8 mouse cellular contexts compared by ENCODE assay signal in genomic region chr8:121108657-121109056, GRCm38 (mm10). TPM values are rescaled to one million over a fixed set of nuclear protein-coding genes. Genes with fewer than 3 reads are reported as not detected.
DNase-seq lines count a peak whose midpoint lies in the region; ATAC-seq and TF ChIP-seq lines count a peak whose summit lies in the region.

No protein-coding gene starts in this region.

- intact Hi-C loops in heart, adult 2 months (cut with DNase I): no loop called here

- WGBS in heart, adult 2 months: 13% methylated on average over 5 of the region's 5 CpGs
- 12% methylated on average over 5 of the region's 5 CpGs for WGBS in thymus, adult 2 months
- WGBS in liver, embryonic 14.5 days (ENCODE audit: insufficient replicate concordance): 7% methylated on average over 5 of the region's 5 CpGs

- H3K9me3 ChIP-seq in liver, embryonic 14.5 days (ENCODE audit: control insufficient read depth, low read length): no peaks in the 10 kb centered on the region

- H3K27me3 ChIP-seq in heart, adult 2 months (ENCODE audit: control insufficient read depth, insufficient read depth, low read length): no peaks in the 10 kb centered on the region
- H3K27me3 ChIP-seq in thymus, adult 2 months (ENCODE audit: control insufficient read depth, insufficient read depth, low read length): no peaks in the 10 kb centered on the region; the same call in 1 of the 2 replicates
- H3K27me3 ChIP-seq in liver, embryonic 14.5 days (ENCODE audit: control insufficient read depth, insufficient read depth, low read length): peaks cover 3% of the 10 kb centered on the region

- TF ChIP-seq POLR2A in heart, adult 2 months (IDR thresholded peaks at IDR 0.05; ENCODE audit: insufficient read depth, low read depth, low read length): no peak
- TF ChIP-seq POLR2A in thymus, adult 2 months (IDR thresholded peaks at IDR 0.05; ENCODE audit: control insufficient read depth, extremely low read depth, insufficient read depth, low read length, poor library complexity): no peak

- no peaks in the 10 kb centered on the region for H3K79me2 ChIP-seq in heart, adult 2 months (replicated peaks; ENCODE audit: control insufficient read depth, insufficient read depth, low read length)

- TF ChIP-seq EP300 in heart, adult 2 months (IDR thresholded peaks at IDR 0.05; ENCODE audit: insufficient read depth, low read depth, low read length): no peak
- TF ChIP-seq EP300 in liver, embryonic 14.5 days (IDR thresholded peaks at IDR 0.05; ENCODE audit: low read depth): no peak

- peak overlapping the region; percentile 84 for H3K4me2 ChIP-seq in liver, embryonic 14.5 days (ENCODE audit: low read depth)

- peak overlapping the region; percentile 97 for H3K4me3 ChIP-seq in heart, adult 2 months
- H3K4me3 ChIP-seq in thymus, adult 2 months (ENCODE audit: control insufficient read depth, insufficient read depth, low read length): peak overlapping the region; percentile 69
- H3K4me3 ChIP-seq in liver, embryonic 14.5 days (ENCODE audit: insufficient read depth in 1 of 2, low read depth in 2 of 2, low read length in 2 of 2): peak overlapping the region; percentile 77 to 89

- no peaks in the 10 kb centered on the region for H3K4me1 ChIP-seq in heart, adult 2 months (ENCODE audit: control insufficient read depth, insufficient read depth, low read length)
- H3K4me1 ChIP-seq in thymus, adult 2 months (replicated peaks; ENCODE audit: control insufficient read depth, insufficient read depth, low read length): peaks cover 6% of the 10 kb centered on the region; the same call in 1 of the 2 replicates
- peaks cover 3 to 6% of the 10 kb centered on the region in 2 experiments; a peak in 2 of 4 replicates for H3K4me1 ChIP-seq in liver, embryonic 14.5 days (replicated peaks; ENCODE audit: control insufficient read depth in 2 of 2, insufficient read depth in 2 of 2, low read length in 1 of 2)

- TF ChIP-seq CTCF in heart, adult 2 months (IDR thresholded peaks at IDR 0.05): no peak
- no peak for TF ChIP-seq CTCF in thymus, adult 2 months (IDR thresholded peaks at IDR 0.05; ENCODE audit: borderline replicate concordance, control insufficient read depth, extremely low read depth, insufficient read depth, low read length, poor library complexity)
- TF ChIP-seq CTCF in liver, embryonic 14.5 days (IDR thresholded peaks at IDR 0.05; ENCODE audit: low read depth): no peak

- no peaks in the 10 kb centered on the region for H3K36me3 ChIP-seq in heart, adult 2 months (ENCODE audit: control insufficient read depth, insufficient read depth, low read length)
- no peaks in the 10 kb centered on the region for H3K36me3 ChIP-seq in thymus, adult 2 months (ENCODE audit: control insufficient read depth, insufficient read depth, low read length)
- H3K36me3 ChIP-seq in liver, embryonic 14.5 days (replicated peaks; ENCODE audit: control insufficient read depth, insufficient read depth, low read depth): no peaks in the 10 kb centered on the region

- no peak for ATAC-seq in liver, embryonic 14.5 days (ENCODE audit: insufficient read depth)
- no peak for ATAC-seq in activated CD4-positive, CD25-positive, alpha-beta regulatory T cell, adult 4 months

- no peak for DNase-seq in heart, adult 2 months
- DNase-seq in heart, adult 11 months: no peak
- DNase-seq in thymus, adult 2 months: no peak
- DNase-seq in thymus, postnatal 36 days: no peak
- DNase-seq in liver, embryonic 14.5 days (ENCODE audit: low read depth in 3 of 3, low spot score in 3 of 3): no peak
- DNase-seq in cerebellum, postnatal 4 days (ENCODE audit: low spot score in 2 of 2): no peak
- no peak for DNase-seq in right cerebral cortex, adult 2 months (ENCODE audit: low spot score in 2 of 2)

- H3K27ac ChIP-seq in heart, adult 2 months: peak overlapping the region; percentile 86
- H3K27ac ChIP-seq in thymus, adult 2 months (ENCODE audit: control insufficient read depth, insufficient read depth, low read length): no peak overlapping the region
- no peak overlapping the region for H3K27ac ChIP-seq in liver, embryonic 14.5 days

- H3K9ac ChIP-seq in heart, adult 2 months (ENCODE audit: low read depth, low read length): peak overlapping the region; percentile 63
- H3K9ac ChIP-seq in liver, embryonic 14.5 days (replicated peaks): peak overlapping the region; percentile 78

RNA-seq across cellular contexts. Expression of gene Mthfsd, which starts 0.5 kb away (rescaled TPM):
- total RNA-seq in heart, adult 2 months (2021): 10 to 100 TPM; 12.8 to 13.5 TPM
- polyA plus RNA-seq in heart, adult 2 months (2012; rRNA removed): 26.4 and 27.7 TPM in 2 replicates
- 60.8 and 69.4 TPM in 2 replicates for polyA plus RNA-seq in thymus, adult 2 months (2012; rRNA removed)
- polyA plus RNA-seq in liver, embryonic 14.5 days (2012; rRNA removed): 18.0 and 20.3 TPM in 2 replicates
- 21.5 and 24.7 TPM in 2 replicates for polyA plus RNA-seq in liver, embryonic 14.5 days (2014; fragmentation: Nextera tagmentation; extraction: Ambion mirVana)
- 10 to 100 TPM; 16.1 to 24.7 TPM for polyA plus RNA-seq in activated CD4-positive, CD25-positive, alpha-beta regulatory T cell, adult 4 months (2017; shearing (Covaris generic))

RNA-seq across cellular contexts. Expression of gene Foxc2, which starts 7.3 kb away (rescaled TPM):
- 1 to 10 TPM; 2.0 to 2.2 TPM for total RNA-seq in heart, adult 2 months (2021)
- polyA plus RNA-seq in heart, adult 2 months (2012; rRNA removed): 0.97 and 2.0 TPM in 2 replicates
- polyA plus RNA-seq in thymus, adult 2 months (2012; rRNA removed): 0.80 and 0.85 TPM in 2 replicates
- polyA plus RNA-seq in liver, embryonic 14.5 days (2012; rRNA removed): 0.06 TPM in 2 replicates
- polyA plus RNA-seq in liver, embryonic 14.5 days (2014; fragmentation: Nextera tagmentation; extraction: Ambion mirVana): 0.06 TPM in 1 of 2 replicates, not detected in the other
- polyA plus RNA-seq in activated CD4-positive, CD25-positive, alpha-beta regulatory T cell, adult 4 months (2017; shearing (Covaris generic)): not detected

RNA-seq across cellular contexts. Expression of gene Foxl1, which starts 19.1 kb away (rescaled TPM):
- under 1 TPM; 0.07 to 0.08 TPM for total RNA-seq in heart, adult 2 months (2021)
- 0.08 and 0.09 TPM in 2 replicates for polyA plus RNA-seq in heart, adult 2 months (2012; rRNA removed)
- polyA plus RNA-seq in thymus, adult 2 months (2012; rRNA removed): 0.11 and 0.14 TPM in 2 replicates
- polyA plus RNA-seq in liver, embryonic 14.5 days (2012; rRNA removed): 0.07 and 0.10 TPM in 2 replicates
- 0.05 and 0.08 TPM in 2 replicates for polyA plus RNA-seq in liver, embryonic 14.5 days (2014; fragmentation: Nextera tagmentation; extraction: Ambion mirVana)
- polyA plus RNA-seq in activated CD4-positive, CD25-positive, alpha-beta regulatory T cell, adult 4 months (2017; shearing (Covaris generic)): not detected

RNA-seq across cellular contexts. Expression of gene Foxf1, which starts 24.5 kb away (rescaled TPM):
- total RNA-seq in heart, adult 2 months (2021): under 1 TPM; 0.13 to 0.43 TPM
- 0.44 and 1.2 TPM in 2 replicates for polyA plus RNA-seq in heart, adult 2 months (2012; rRNA removed)
- 0.94 and 1.3 TPM in 2 replicates for polyA plus RNA-seq in thymus, adult 2 months (2012; rRNA removed)
- polyA plus RNA-seq in liver, embryonic 14.5 days (2012; rRNA removed): 2.5 and 3.7 TPM in 2 replicates
- 2.3 and 2.8 TPM in 2 replicates for polyA plus RNA-seq in liver, embryonic 14.5 days (2014; fragmentation: Nextera tagmentation; extraction: Ambion mirVana)
- polyA plus RNA-seq in activated CD4-positive, CD25-positive, alpha-beta regulatory T cell, adult 4 months (2017; shearing (Covaris generic)): not detected
